Mouse (Mus musculus) liver (tissue): ENCODE results near the gene Gm20662.

Experiments
- DNase-seq: peaks from one replicate; pipeline ENCODE4 v3.0.0-alpha.2; 2020; ENCODE audit warnings: mixed read lengths

Gene Gm20662

DNA sequence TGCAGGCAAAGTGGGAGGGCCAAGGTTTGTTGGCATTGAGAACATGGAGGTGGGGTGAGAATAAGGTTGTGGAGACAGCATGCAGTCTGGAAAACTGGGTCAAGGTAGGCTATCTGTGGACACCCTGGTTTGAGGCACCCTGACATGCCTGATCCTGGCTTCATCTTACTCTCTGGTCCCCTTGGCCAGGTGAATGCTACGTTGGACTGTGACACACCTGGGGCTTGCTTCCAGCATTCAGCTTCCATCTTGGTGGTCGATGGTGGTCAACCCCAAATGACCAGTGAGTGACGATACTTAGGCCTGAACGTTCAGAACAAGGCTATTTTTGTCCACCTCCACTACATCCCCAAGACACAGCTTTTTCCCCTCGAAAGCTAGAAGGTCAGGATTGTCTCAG lies at the start of gene Gm20662:
Gm20662 (plus strand) TSS at position 301 of the 400 bp plus-strand sequence.
- DNase-seq: no peak

DNA sequence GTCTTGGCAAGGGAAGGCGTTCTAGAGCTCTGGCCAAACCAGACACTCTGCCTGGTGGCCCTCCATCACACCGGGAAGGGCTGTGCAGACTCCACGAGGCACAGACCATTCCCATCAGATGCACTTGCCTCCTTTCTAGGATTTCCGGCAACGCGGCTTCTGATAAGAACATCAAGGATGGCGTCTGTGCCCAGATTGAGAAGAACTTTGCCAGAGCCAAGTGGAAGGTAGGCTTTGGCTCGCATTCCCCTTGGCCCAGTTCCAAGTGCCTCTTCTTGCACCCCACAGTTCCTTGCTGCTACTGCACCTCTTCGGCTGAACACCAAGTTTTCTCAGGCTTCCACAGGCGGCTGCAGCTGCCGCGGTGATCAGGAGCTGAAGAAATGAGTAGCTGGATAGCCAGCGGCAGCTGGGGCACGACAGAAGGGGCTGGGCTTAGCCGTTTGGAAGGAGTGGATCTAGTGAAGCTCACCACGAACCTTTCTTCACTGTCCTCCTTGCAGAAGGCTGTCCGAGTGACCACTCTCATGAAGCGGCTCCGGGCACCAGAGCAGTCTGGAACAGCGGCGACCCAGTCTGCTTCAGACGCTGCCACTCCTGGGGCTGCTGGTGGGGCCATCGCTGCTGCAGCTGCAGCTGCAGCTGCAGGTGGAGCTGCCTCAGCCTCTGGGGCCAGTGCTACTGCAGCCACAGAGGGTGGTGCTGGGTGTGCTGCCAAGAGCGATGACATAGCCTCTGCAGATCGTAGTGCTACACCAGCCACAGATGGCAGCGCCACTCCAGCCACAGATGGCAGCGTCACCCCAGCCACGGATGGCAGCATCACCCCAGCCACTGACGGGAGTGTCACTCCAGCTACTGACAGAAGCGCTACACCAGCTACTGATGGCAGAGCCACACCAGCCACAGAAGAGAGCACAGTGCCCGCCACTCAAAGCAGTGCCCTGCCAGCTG lies 48.6 kb upstream of the Gm20662 start:
- no peak for DNase-seq

DNA sequence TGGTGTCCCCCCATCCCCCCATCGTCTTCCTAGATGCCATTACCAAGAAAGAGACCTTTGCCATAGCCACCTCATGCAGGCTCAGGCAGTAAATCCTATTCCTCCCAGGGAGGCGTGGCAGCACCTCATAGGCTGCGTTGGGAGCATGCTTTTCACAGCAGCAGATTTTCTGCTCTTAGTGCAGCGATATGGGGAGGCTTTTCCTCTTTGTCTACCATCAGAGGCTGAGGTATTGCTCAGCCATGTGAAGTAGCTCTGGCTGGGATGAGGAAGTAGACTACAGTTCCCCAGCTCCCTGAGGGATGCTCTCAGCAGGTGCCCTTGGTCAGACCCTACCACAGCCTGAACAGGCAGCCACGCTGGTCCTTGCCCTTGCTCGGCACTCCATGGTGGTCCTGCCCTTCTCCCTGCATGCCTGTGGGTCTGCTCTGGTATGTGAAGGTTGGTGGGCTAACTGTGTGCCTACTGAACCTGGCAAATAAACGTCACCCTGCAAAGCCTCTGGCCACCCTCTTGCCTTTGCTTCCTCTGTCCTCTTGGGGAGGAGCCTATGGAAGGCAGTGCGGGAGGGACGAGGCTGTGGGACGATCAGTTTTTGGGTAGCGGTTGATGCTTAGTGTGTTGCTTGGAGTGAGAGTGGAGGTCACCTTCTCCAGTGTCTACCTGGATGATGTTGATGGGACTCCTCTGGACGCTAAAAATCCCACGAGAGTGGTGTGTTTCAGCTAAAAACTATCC lies 46.8 kb upstream of the Gm20662 start:
- no peak for DNase-seq

DNA sequence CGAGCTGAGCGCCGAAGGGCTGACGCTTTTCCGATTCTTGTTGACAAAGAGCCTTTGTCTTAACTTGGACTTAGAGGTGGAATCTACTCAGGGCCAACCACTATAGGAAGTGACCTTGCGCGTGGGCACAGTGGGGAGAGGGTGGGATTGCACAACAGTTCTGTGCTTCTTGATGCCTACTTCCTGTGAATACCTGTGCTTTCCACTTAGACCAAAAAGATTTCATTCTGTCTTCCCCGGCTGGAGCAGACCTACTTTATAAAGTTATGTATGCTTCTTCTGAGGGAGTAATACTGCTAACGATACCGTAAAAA lies 46.3 kb upstream of the Gm20662 start, which contains the start of gene Traip:
Traip (plus strand) TSS at position 215 of the 314 bp plus-strand sequence.
- no peak for DNase-seq

DNA sequence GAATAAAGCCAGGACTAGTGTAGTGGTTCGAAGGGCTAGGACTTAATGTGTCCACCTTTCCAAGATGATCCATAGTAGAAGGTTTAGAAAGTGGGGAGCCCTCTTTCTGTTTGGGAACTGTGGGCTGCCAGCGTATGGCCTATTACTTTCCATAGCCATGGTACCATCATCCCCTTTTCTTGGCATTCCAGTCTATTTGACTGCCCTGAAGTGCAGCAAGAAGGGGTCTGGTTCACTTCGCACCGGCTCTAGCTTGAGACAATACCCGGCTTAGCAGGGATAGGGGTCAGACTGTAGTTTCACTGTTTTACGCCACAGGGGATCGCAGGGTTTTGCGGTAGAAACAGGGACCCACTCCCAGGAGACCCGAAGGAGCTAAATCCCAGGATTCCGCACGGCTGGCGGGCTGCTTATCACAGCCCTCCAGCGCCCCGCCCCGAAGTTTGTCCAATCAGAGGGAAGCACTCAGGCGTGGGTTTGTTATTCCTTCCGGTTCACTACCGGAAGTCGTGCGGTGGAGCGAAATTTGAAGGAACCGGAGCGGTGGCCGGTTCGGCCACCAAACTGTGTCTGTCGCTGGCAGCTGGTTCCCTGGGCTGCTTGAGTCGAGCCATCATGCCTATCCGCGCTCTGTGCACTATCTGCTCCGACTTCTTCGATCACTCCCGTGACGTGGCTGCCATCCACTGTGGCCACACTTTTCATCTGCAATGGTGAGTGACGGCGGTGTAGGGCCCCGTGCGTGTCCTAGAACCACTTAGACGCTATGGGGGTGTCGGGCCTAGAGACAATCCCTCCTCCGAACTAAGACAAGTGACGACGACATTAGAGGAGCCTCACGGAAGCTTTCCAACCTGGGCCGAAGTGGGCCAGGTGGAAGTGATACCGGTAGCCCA lies 45.4 kb upstream of the Gm20662 start:
- DNase-seq: peak; percentile 92

DNA sequence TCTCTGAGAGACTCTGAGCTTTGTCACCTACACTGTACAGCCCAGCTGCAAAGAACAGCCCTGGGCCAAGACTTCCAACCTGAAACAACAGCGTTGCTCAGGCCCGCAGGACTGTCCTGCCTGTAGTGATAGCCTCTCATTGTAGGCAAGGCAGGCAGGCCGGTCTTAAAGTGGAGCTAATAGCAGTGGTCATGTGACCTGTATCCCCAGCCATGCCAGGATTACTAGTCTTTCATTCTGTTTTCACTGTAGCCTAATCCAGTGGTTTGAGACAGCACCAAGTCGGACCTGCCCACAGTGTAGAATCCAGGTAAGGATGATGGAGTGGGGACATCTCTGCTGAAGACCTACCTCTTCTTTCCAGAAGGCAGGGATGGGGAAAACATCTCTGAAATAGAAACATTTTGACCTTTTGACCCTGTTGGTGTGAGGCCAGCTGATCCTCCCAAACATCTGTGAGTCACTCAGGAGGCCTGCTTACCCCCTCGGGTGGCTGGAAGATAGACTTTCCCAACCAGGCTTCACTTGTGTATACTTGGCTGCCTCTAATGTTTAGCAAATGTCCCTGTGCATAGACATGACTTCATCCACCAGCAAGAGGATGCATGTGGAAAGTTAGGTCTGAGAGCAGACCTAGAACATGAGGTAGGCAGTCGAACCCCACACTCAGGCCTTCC lies 40.4 kb upstream of the Gm20662 start:
- no peak for DNase-seq

DNA sequence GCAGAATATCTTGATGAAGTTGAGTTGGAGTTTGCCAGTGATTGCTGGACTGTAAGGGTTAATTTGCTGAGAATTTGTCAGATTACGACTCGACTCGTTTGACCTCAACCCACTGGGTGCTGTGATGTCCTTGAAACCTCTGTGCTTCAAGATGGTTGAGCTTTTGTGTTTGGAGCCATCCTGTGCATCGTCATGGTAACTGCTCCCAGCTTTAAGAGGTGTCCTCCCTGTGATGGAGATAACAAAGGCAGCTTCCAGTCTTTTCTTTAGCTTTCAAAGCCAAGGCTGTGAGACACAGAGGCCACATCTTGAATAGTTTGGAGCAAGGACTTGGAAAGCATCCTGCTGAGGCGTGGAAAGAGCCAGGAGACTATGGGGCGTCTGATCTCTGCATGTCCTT lies 39.0 kb upstream of the Gm20662 start:
- DNase-seq: no peak

DNA sequence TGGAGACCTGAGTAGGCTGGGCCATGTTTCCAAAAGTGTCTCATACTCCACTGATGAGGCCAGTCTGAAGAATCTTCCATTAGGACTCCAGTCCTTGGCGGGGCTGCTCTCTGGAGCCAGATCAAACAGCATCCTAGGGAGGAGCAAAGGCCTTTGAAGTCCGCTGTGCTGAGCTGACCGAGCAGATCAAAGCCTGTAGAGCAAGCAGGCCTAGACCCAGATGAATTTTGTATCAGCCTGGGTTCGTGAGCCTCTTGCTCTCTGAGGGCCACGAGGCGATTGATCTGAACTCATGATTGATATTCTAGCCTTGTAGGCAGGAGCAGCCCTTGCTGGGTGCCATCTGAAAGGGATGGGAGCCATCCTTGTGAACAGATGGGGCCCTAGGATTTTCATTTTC lies 36.3 kb upstream of the Gm20662 start:
- DNase-seq: no peak

DNA sequence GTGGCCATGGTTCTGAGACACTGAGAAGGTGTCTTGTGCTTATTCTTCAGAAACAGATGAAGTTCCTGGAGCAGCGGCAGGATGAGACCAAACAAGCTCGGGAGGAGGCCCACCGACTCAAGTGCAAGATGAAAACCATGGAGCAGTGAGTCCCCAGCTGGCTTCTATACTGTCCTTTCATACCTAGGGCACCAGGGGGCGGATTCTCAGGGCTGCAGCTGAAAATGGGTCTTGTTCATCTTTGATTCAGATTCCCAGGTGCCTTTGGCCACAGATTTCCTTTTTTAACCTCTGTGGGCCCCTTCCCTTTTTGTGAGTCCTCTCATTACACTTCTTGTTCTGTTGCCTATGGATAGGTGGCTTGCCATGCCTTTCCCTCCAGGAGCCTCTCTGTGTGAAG lies 35.2 kb upstream of the Gm20662 start:
- DNase-seq: no peak

DNA sequence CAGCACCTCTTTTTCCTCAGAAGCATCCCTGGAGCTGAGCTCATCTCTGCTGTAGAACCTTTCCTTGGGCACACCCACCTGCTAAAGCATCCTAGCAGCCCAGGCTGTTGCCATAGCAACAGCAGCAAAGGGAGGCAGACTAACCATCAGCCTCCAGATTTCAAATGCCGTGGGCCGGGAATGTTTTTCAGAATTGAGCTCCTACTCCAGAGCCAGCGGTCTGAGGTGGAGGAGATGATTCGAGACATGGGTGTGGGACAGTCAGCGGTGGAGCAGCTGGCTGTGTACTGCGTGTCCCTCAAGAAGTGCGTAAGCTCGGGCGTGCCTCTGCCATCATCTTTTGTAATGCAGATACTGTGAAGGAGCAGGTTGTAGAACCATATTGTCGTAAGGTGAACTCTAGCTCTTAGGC lies 34.8 kb upstream of the Gm20662 start:
- DNase-seq: no peak

DNA sequence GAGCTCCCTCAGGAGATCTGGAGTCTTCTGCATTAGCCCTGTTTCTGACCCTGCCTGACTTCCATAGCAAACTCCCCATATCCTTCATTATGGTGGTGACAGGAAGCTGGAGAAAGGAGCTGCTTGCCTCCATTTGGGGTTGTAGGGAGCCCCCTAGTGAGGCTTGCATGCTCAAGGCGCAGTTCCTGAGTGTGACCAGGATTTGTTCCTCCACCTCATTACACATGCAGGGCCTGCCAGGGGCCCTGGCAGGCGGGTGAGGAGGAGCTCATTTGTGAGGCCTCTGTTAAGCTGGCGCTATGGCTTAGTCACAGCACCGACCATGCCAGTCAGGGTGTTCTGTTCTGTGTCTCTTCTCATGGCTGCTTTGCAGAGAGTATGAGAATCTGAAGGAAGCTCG lies 34.3 kb upstream of the Gm20662 start:
- DNase-seq: peak; percentile 33

DNA sequence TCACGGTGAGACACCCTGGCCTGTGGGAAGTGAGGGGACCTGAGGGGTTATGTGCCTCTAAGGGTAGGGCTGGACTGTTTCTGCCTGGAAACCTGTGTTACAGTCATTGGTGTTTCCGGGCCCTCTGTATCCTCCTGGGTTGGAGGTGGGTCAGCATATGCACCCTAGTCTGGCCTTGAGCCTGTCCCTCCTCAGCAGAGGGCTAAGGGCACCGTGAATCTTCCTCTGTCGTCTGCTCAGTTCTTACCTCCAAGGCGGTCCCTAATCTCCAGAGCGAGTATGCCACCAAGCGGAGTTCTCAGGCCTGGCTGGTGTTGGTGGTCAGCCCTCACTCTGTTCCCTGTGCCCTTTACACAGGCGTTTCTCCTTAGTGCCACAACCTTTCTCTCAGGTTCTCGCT lies 33.2 kb upstream of the Gm20662 start:
- DNase-seq: no peak

DNA sequence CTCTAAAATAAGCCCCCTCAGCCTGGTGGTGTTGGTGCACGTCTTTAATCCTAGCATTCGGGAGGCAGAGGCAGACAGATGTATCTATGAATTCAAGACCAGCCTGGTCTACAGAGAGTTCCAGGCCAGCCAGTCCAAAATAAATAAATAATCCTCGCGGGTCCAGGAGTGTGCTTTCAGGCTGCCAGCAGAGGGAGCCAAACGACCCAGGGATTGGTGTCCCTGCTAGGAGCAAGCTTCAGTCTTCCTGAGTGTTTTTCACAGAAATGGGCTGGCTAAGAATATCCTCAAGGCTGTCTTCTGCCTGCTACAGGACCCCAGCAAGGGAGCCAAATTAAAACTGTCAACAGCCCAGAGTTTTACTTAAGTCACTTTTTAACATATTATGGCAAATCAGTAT lies 32.4 kb upstream of the Gm20662 start:
- DNase-seq: peak; percentile 93

DNA sequence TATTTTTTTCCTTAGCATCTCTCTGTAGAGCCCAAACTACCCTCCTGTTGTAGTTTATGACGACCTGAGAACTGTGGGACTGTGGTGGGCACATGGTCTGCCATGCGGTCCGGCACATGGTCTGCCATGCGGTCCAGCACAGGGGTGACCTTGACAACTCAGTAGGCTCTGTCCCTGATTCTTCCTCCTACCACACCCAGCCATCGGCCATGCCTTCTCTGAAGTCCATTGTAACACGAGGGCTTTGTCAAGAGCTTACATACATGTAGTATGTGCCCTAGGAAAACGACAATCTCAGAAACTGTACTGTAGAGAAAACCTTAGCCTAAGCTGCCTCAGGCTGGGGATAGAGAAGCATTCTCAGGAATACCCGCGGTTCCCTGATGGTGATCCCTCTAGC lies 31.5 kb upstream of the Gm20662 start:
- DNase-seq: no peak

DNA sequence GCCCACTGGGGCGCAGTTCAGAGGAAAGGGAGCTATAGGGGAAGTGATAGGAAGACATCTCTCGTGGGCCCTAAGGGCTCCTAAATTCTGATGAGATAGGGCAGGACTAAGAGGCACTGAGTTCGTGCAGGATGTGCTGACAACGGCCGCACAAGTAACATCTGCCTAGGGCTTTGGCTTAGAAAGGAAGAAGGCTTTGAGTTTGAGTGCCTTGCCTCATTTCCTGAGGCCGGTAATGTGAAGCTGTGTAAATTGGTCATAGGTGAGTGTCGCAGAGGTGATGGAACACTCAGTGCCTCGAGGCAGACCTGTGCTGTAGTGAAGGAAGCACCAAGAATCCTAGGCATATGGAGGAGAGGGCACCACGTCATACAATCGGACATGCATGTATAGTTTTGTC lies 29.5 kb upstream of the Gm20662 start:
- no peak for DNase-seq

DNA sequence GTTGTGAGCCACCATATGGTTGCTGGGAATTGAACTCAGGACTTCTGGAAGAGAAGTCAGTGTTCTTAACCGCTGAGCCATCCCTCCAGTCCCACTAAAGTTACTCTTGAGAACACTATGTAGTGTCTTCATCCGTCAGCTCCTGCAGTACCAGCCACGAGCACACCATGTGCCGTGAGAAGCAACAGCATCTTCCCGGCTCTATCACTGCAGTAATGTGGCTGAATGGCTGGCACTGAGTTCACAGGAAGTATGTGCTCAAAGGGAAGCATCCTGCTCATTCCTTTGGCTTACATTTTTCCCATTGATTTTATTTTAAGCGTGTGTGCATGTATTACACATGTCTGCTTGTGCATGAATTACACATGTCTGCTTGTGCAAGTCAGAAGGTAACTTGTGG lies 28.7 kb upstream of the Gm20662 start:
- DNase-seq: no peak

DNA sequence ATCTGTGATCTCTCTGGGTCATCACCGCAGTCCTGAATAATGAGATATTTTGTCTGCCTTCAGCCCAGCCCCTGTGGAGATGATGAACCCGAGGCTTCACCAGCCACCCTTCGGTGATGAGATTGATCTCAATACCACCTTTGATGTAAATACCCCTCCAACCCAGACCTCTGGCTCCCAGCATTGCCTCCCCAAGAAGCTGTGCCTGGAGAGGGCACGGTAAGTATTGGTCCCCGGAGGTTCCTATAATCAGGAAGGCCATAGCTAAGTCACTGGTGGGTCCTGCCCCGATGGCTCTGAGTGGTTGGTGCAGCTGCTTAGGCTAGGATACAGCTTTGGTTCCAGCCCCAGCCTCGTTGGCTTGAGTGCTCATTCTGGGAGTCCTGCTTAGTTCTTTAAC lies 27.6 kb upstream of the Gm20662 start:
- no peak for DNase-seq

DNA sequence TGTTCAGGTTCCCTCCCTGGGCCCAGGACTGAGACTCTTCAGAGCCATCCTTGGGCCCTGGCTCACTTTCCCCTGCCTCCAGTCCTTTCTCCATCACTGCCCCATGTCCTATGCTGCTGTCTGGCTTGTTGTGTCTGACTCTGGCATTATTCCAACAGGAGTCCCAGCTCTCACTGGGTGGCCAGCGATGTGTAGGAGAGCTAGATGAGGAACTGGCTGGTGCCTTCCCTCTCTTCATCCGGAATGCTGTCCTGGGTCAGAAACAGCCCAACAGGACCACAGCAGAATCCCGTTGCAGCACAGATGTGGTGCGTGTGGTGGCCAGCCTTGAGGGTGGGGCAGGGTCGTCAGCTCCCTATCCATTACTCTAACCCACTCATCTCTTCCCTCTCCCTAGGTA lies 25.8 kb upstream of the Gm20662 start:
- no peak for DNase-seq

DNA sequence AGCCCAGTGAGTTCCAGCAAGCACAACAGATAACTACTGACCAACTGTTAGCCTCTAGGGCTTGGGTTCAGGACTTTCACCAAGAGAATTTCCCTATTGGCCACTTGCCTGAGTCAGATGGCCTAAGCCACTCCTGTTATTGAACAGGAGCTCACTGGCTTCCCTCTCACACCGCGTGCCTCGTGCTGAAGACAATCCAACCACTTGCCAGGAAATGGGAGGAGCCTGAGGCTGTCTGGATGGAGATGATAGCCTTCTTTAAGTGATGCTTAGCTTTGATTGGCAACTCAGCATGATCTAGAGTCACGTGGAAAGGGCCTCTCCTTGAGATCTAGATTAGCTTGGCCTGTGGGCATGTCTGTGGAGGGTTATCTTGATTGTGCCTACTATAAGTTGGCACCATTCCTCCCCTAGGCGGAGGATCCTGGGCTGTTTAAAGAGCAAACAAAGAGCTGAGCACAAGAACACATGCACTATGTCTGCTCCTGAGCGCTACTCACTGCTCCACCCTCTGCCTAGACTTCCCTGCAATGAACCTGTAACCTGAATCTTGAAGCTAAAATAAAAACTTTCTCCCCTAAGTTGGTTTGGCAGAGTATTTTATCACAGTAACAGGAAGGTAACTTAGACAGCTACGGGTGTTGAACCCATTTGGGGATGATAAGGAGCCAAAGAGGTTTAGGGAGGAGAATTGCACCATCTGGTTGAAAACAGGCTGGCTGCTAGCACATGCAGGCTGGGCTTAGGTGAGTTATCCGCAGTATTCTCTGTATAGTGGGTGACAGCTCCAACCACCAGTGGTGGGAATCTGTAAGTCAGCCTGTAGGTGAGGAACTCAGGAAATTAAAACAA lies 24.2 kb upstream of the Gm20662 start:
- DNase-seq: peak; percentile 91

DNA sequence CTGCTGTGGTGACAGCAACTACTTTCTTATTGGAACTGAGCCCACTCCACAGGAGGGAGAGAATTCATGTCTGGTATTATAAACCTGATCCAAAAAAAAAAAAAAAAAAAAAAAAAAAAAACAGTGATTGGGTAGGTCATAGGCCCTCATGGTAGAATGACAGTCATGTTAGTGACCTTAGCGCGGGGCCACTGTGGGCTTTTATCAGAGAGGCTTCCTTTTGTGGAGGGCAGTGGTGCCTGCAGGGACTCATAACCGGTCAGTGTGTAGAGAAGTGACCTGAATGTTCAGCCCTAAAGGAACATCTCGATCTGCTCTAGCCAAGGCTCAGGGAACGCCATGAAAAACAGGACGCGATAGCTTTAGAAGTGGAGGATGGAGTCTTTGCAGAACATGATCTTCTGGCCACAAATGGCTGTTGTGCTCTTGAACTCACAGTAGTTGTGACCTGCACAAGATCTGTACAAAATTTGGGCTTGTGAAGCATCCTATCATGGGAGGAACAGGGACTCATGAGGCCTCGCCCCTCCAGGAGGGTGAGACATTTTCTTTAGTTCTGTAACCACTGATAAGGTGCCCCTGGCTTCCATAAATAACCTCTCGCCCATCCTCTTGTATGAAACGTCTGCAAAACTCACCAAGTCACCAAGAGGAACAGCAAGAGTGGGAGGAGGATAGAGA lies 21.5 kb upstream of the Gm20662 start:
- peak; percentile 84 for DNase-seq
